Mouse (Mus musculus) layer of hippocampus, adult 9-11 months (tissue): Measurements from ENCODE around the gene Skor1.
A peak's percentile ranks its signal among the peaks of the same experiment; 100 is the strongest.

Experiments used
- DNase-seq: peaks from one replicate; pipeline ENCODE4 v3.0.0; 2022

Skor1 gene

DNA sequence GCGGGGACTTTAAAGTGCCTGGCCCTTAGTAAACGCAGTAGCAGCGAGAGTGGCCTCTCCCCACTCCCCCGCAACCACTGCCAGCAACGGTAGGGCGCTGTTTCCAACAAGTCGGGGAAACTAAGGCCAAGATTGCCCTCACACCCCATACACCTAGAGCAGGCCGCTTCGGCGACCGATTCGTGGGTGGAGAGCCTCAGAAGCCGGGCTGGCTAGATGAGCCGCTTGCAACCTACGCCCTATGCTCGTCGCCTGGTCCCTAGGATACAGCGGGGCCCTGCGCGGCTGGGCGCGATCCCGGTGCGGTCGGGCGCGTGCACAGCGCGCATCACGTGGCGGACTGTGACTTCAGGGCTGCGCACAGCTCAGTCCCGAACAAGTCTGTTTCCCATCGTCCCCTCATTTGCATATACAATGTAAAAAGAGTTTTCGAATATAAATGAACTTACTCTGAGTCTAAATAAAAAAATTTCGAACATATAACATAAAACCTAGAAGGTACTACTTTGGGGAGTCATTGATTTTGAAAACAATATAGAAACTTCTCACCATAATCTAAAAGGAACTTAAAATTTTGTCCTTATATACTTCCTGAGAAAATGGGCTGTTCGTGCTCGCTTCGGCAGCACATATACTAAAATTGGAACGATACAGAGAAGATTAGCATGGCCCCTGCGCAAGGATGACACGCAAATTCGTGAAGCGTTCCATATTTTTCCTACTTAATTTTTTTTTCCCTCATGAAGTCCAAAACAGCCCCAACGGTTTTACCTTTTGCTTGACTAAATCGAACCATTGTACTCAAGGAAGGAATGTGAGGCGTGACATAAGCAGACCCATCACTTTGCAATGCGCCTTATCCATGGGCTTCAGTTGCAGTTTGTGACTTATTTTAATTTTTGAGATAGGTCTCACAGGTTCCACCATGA lies 15.8 kb downstream of the Skor1 start:
- peak; percentile 97 for DNase-seq

DNA sequence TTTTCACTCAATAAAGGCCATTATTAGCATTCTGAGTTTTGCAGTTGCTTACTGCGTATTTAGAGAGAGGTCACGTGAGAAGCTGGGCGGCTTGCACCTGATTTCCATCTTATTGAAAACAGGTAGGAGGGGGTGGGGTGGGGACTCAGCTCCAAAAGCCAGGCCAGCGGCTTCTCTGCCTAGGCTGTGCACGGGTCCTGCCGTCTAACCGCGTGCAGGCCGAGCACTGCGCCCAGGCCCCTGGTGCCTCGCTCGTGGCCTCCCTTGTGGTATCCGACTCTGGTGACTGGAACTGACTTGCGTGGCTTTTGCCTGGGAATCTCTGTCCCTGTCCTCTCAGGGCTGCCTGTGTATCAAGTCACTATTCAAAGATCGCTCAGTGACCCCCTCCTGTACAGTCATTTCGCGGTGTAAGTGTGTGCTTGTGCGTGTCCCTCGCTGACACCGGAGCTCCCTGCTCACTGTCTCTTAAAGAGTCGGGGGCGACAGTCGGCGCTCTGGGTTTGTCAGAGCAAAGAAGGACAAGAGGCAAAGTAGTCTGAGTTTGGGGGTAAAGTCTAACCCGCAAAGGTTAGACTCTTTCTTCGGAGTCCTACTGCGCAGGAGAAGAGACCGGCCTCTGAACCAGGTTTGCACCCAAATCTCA lies 16.7 kb downstream of the Skor1 start:
- peak; percentile 37 for DNase-seq

GRCm38 (mm10) chr9:63129641-63130041 lies 19.1 kb downstream of the Skor1 start:
- DNase-seq: no peak

GRCm38 (mm10) chr9:63124512-63124911 lies 24.2 kb downstream of the Skor1 start:
- no peak for DNase-seq

DNA sequence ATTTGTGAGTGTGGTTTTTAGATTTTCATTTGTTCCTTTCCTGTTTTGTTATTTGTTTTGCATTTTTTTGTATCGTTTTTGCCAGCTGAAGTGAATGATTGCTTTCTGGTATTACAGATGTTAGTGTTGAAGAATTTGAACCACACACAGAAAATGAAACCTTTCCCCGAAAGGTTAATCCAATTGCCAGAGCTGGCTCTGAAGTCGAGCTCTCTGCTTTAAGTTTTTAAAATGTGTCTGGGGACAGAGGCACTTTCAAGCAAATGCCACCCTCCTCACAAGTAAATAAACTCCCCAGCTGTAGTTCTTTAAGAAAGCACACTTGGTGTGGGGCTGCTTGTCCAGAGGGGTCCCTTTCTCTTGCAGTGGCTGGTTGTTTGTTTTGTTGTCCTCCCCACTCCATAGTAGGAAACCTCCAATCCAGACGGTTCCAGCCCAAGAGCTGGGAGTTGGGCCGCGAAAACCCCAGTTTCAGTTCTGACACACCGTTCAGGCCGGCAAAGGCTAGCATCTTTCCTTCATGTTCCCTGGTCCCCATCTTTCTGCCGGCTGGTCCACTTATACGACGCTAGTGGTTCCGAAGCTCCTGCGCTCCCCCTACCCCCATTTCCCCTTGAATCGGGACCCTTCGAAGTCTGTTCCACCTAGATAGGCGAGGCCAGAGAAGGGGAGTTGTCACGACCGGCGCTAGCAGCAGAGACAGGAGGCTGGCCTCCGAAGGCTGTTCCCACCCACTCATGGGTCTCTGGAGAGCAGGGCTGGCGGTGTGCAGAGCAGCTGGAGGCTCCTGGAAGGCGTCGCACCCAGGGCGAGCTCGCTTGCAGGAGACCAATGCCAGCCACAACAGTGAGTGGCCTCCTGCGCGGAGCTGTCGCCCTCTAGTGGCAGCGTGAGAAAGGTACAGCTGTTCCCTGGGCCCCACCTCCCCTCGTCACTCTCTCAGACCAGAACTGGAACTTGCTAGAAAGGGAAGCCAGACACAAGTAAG lies 25.0 kb downstream of the Skor1 start:
- peak; percentile 85 for DNase-seq

- no peak for DNase-seq
Measured at GRCm38 (mm10) chr9:63122161-63122833, 26.5 kb downstream of the Skor1 start.

- DNase-seq: no peak
Measured at GRCm38 (mm10) chr9:63118385-63118784, 30.4 kb downstream of the Skor1 start.

GRCm38 (mm10) chr9:63112514-63112913 lies 36.2 kb downstream of the Skor1 start:
- DNase-seq: no peak

- no peak for DNase-seq
Measured at GRCm38 (mm10) chr9:63109782-63110087, 39.0 kb downstream of the Skor1 start.

DNA sequence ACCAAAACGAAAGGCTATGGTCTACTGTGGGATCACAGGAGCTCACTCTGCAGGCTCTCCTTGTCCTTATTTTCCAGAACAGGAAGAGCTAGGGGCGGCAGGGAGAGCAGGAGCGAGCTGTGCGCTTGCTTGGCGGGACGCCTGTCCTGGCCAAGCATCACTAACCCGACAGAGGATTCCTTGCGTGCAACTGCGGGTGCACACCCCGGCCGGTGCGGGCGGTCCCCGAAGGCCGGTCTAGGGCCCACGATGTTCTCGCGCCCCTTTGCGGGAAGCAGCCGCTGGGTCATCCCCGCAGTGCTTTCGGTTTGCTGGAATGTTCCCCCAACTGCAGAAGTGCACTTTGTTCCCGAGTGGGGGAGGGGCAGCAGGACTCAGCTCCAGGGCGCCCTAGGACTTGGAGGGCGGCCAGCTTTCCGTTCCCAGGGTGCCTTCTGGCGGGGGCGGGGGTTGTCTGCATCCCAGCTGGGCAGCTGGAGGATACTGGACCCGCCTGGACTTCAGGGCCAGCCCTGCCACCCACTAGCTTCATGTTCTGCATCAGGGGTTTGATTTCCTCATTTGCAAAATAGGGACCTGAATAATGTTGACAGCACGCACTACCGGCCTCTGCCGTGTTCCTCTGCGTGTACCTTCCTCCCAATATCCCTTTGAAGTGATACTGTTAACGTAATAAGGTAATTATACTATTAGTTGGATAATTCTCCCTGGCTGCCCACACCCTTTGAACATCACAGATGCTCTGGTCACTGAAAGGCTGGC lies 39.6 kb downstream of the Skor1 start:
- peak; percentile 92 for DNase-seq

- no peak for DNase-seq
Measured at GRCm38 (mm10) chr9:63108580-63108979, 40.2 kb downstream of the Skor1 start.

DNA sequence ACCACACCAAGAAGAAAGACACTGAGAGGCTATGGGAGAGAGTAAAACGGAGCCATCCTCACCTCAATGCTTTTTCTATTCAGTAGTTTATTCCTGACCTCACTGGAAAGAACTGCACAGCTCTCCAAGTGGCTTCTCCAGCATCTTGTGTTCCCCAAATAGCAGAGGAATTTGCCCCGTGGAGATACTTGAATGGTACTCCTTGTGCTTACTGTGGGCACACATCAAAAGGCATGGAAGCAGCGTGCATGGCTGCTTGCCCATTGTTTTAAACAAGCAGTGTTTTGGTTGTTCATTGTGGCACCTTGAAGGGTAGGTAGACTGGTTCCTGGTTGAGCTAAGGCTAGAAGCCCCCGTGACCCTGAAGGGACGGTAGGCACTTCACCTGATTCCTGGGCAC lies 48.1 kb downstream of the Skor1 start:
- no peak for DNase-seq

GRCm38 (mm10) chr9:63099876-63100275 lies 48.9 kb downstream of the Skor1 start:
- DNase-seq: no peak

GRCm38 (mm10) chr9:63099344-63099743 lies 49.4 kb downstream of the Skor1 start:
- DNase-seq: no peak

DNA sequence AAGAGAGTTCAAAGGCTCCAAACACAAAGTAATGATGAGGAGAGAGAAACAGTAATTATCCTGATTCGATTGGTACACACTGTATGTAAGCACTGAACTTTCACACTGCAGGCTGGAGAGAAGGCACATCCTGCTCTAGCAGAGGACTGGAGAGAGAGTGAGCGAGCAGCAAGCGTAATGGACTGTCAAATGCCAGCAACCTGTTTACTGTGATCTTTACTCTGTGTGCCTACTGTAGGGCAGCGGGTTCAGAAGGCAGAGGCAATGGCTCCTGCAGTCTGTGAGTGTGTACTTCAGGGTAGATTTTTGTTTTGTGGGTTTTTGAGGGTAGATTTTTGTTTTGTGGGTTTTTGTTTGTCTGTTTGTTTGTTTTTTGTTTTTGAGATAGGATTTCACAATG lies 49.9 kb downstream of the Skor1 start:
- no peak for DNase-seq

DNA sequence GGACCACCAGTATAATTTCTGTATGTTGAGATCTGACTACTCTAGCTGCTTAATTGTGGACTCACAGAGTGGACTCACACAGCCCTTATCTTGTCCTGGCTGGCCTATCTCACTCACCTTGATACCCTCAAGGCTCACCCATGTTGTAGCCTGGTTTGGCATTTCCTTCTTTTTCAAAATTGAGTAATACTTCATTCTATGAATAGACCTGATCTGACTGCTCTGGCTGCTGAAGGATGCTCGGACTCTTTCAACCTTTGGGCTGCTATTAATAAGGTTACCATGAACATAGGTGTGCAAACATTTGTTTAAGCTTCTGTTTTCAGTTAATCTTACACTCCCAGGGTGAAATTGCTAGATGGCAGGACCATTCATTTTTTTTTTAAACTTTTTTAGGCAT lies 51.6 kb downstream of the Skor1 start:
- no peak for DNase-seq

GRCm38 (mm10) chr9:63094030-63094429 lies 54.7 kb downstream of the Skor1 start:
- no peak for DNase-seq

DNA sequence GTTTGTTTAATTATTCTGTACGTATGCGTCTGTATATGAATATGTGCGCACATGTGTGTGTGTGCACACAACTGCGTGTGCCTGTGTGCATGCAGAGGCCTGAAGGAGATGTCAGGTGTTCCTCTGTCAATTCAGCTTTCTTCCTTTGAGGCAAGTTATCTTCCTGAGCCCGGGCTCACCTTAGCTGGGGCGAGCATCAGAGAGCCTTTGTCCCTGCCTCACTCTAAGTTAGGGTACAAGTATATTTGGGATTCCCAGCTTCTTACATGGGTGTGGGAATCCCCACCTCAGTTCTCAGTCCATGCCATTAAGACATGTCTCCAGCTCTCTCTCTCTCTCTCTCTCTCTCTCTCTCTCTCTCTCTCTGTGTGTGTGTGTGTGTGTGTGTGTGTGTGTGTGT lies 56.2 kb downstream of the Skor1 start:
- no peak for DNase-seq

- peak; percentile 86 for DNase-seq
Measured at GRCm38 (mm10) chr9:63091971-63092528, 56.7 kb downstream of the Skor1 start.

DNA sequence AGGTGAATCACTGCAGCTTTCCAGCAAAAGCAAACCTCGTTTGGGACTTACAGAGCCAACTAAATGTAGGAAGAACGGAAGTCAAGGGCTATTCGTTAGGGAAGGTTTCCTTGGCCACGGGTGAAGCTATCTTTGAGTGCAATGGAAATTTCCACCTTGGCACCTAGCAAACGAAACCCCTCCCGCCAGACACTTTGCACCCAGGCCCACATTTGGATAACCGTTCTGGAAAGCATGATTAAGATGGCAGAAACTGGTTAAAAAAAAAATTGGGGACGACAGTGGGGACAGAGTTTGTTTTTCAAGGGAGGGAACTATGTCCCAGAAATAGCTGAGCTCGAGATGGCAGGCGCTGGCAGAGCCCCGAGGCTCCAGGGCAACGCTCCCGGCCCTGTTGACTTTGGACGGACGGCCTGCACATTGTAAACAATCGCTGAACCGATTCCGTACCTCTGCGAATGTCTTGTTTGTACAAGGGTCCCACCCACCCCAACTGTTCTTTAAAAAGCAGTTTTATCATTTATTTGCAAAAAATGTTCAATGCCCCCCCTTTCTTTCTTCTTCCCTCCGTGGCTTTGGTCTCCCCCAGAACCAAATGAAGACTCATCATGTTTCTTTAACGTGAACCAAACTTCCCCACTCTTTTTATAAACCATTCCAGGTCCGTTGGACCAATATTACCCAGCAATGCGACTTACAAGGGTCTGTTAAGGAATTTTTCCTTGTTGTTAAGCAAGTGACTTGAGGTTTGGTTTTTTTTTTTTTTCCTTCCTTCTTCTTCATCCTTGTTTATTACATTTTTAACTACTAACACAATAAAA lies 57.5 kb downstream of the Skor1 start:
- DNase-seq: no peak

DNA sequence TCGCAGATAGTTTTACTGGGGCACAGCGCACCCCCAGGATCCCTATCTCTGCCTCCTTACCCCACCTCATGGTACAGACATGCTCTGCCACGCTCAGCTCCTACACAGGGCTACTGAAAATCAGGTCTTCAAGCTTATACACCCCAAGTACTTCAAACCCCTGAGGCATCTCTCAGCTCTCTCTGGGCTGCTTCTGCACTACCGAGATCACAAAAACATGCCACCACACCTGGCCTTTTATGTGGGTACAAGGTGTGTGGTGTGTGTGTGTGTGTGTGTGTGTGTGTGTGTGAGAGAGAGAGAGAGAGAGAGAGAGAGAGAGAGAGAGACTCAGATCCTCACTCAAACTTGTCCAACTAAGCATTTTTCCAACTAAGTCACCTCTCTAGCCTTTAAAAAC lies 59.6 kb downstream of the Skor1 start:
- DNase-seq: no peak
